Mouse (Mus musculus): ENCODE measurements around the gene Tbc1d19.

- no peak for TF ChIP-seq CTCF (IDR thresholded peaks at IDR 0.05; ENCODE audit: low read depth, low read length)
- TF ChIP-seq POLR2A (IDR thresholded peaks at IDR 0.05; ENCODE audit: insufficient read depth, low read length): no peak
- TF ChIP-seq EP300 (IDR thresholded peaks at IDR 0.05; ENCODE audit: insufficient read depth, low read depth, low read length): no peak
These were observed 111.0 kb downstream of the Tbc1d19 start for GRCm38 (mm10) chr5:53920416-53920815.

Data from ES-Bruce4 (cell line).